Mouse (Mus musculus): ENCODE measurements around the gene Pelp1. TPM values are rescaled to one million over a fixed set of nuclear protein-coding genes. Genes with fewer than 3 reads are reported as not detected.

The Pelp1 gene
- total RNA-seq, 2 experiments from 2014 or later: 38.5 to 39.6 TPM

GRCm38 (mm10) chr11:70345061-70345460 is 64.8 kb downstream of the Pelp1 start:
- no peak for DNase-seq (ENCODE audit: low spot score in 2 of 2)

Small RNA genes within 50 kb of the gene (microRNA-seq; reads per million reads assigned to microRNA genes)
- gene Mir7115: 4.2 to 6.6 reads per million in 2 experiments

Other genes starting within 250 kb of the Pelp1 start
- 10 to 100 TPM; 26.1 to 32.9 TPM for gene Slc16a11, start 197.3 kb downstream of the Pelp1 start, total RNA-seq (2021)
- gene Slc16a13, start 189.0 kb downstream of the Pelp1 start, total RNA-seq (2021): 10 to 100 TPM in 1 of 2 experiments, 1 to 10 TPM in 1; 9.3 to 12.6 TPM
- gene Bcl6b, start 180.2 kb downstream of the Pelp1 start, total RNA-seq (2021): 1 to 10 TPM; 2.7 to 2.9 TPM
- gene 0610010K14Rik, start 172.1 kb downstream of the Pelp1 start, total RNA-seq (2021): 10 to 100 TPM; 42.3 to 47.7 TPM
- gene Gm21988, start 170.2 kb downstream of the Pelp1 start, total RNA-seq (2021): 1 to 10 TPM; 7.2 to 7.9 TPM
- gene Rnasek, start 170.2 kb downstream of the Pelp1 start, total RNA-seq (2021): 100 to 1,000 TPM; 280 to 324 TPM
- under 1 TPM in 1 of 2 experiments, not detected in 1; 0.48 TPM for gene Alox12, start 154.7 kb downstream of the Pelp1 start, total RNA-seq (2021)
- not detected for gene Alox12e, start 87.4 kb downstream of the Pelp1 start, total RNA-seq (2021)
- not detected for gene Alox15, start 58.0 kb downstream of the Pelp1 start, total RNA-seq (2021)
- gene Arrb2, start 22.6 kb upstream of the Pelp1 start, total RNA-seq (2021): 10 to 100 TPM; 94.0 to 95.9 TPM
- 10 to 100 TPM; 12.9 to 17.9 TPM for gene Med11, start 41.9 kb upstream of the Pelp1 start, total RNA-seq (2021)
- gene Zmynd15, start 49.4 kb upstream of the Pelp1 start, total RNA-seq (2021): 1 to 10 TPM in 1 of 2 experiments, under 1 TPM in 1; 0.62 to 1.2 TPM
- under 1 TPM; 0.62 to 0.78 TPM for gene Cxcl16, start 50.0 kb upstream of the Pelp1 start, total RNA-seq (2021)
- gene Tm4sf5, start 95.2 kb upstream of the Pelp1 start, total RNA-seq (2021): 1 to 10 TPM in 1 of 2 experiments, not detected in 1; 1.0 TPM
- gene Vmo1, start 104.6 kb upstream of the Pelp1 start, total RNA-seq (2021): not detected
- gene Gltpd2, start 109.2 kb upstream of the Pelp1 start, total RNA-seq (2021): not detected
- gene Psmb6, start 115.3 kb upstream of the Pelp1 start, total RNA-seq (2021): 100 to 1,000 TPM; 198 to 203 TPM
- gene Gm40193, start 122.9 kb upstream of the Pelp1 start, total RNA-seq (2021): not detected
- 10 to 100 TPM; 21.9 to 24.5 TPM for gene Pld2, start 130.0 kb upstream of the Pelp1 start, total RNA-seq (2021)
- gene Mink1, start 152.8 kb upstream of the Pelp1 start, total RNA-seq (2021): 100 to 1,000 TPM; 350 to 366 TPM
- gene 4930544D05Rik, start 205.8 kb upstream of the Pelp1 start, total RNA-seq (2021): under 1 TPM; 0.88 TPM
- gene Chrne, start 209.2 kb upstream of the Pelp1 start, total RNA-seq (2021): under 1 TPM; 0.32 to 0.57 TPM
- gene Gp1ba, start 229.1 kb upstream of the Pelp1 start, total RNA-seq (2021): not detected
- 10 to 100 TPM; 70.2 to 72.3 TPM for gene Rnf167, start 237.2 kb upstream of the Pelp1 start, total RNA-seq (2021)
- 100 to 1,000 TPM; 124 to 127 TPM for gene Slc25a11, start 237.4 kb upstream of the Pelp1 start, total RNA-seq (2021)
- gene Pfn1, start 244.6 kb upstream of the Pelp1 start, total RNA-seq (2021): 100 to 1,000 TPM; 340 to 380 TPM
- 10 to 100 TPM in 1 of 2 experiments, 1 to 10 TPM in 1; 5.9 to 10.1 TPM for gene Eno3, start 247.2 kb upstream of the Pelp1 start, total RNA-seq (2021)